In genomic region chr13:103977844-103978243, GRCm38 (mm10) we compare ENCODE assay signal across 12 mouse cellular contexts. TPM values are rescaled to one million over a fixed set of nuclear protein-coding genes. Genes with fewer than 3 reads are reported as not detected.
DNase-seq lines count a peak whose midpoint lies in the region; ATAC-seq and TF ChIP-seq lines count a peak whose summit lies in the region.
"Had no signal": no experiment of that assay in that cellular context is flagged by ENCODE, and none has a peak within 500 bp of the region (broad histone marks: within the 10 kb centered on the region; RNA-seq: fewer than 3 reads in every experiment).

No protein-coding gene starts in this region.

- no peak overlapping the region for H3ac ChIP-seq in myocyte (ENCODE audit: control insufficient read depth, insufficient read length)

- no peaks in the 10 kb centered on the region for H3K27me3 ChIP-seq in heart, embryonic 16.5 days (ENCODE audit: control insufficient read depth, insufficient read depth, low read length)
- H3K27me3 ChIP-seq in kidney, embryonic 14.5 days (ENCODE audit: control insufficient read depth, insufficient read depth, low read length), result no peaks in the 10 kb centered on the region
- H3K27me3 ChIP-seq in myocyte (ENCODE audit: control insufficient read depth, insufficient read depth, insufficient read length), result no peaks in the 10 kb centered on the region
- no peaks in the 10 kb centered on the region for H3K27me3 ChIP-seq in hindbrain, embryonic 12.5 days
- H3K27me3 ChIP-seq in midbrain, embryonic 11.5 days (ENCODE audit: control insufficient read depth, insufficient read depth, low read length), result no peaks in the 10 kb centered on the region
- H3K27me3 ChIP-seq: neural tube, embryonic 13.5 days had no signal

- H3K27ac ChIP-seq in heart, embryonic 16.5 days (ENCODE audit: low read length), result peak overlapping the region; percentile 85
- H3K27ac ChIP-seq in kidney, embryonic 14.5 days (ENCODE audit: low read depth, low read length), result 0 out of 2 replicates have a peak overlapping the region, but pooled peaks have one; percentile 56
- no peak overlapping the region for H3K27ac ChIP-seq in hindbrain, embryonic 12.5 days
- no peak overlapping the region for H3K27ac ChIP-seq in midbrain, embryonic 11.5 days (ENCODE audit: low read depth, low read length)
- H3K27ac ChIP-seq: liver, embryonic 14.5 days had no signal

- no peak for TF ChIP-seq POLR2A in myocyte (IDR thresholded peaks at IDR 0.05; ENCODE audit: insufficient read length, low read depth)

- no peak overlapping the region for H3K4me2 ChIP-seq in heart, embryonic 16.5 days (ENCODE audit: low read depth, low read length)
- H3K4me2 ChIP-seq in kidney, embryonic 14.5 days (replicated peaks; ENCODE audit: low read depth, low read length), result no peak overlapping the region
- peak overlapping the region; percentile 79 for H3K4me2 ChIP-seq in myocyte (ENCODE audit: low read depth)
- no peak overlapping the region for H3K4me2 ChIP-seq in hindbrain, embryonic 12.5 days (replicated peaks)
- no peak overlapping the region for H3K4me2 ChIP-seq in midbrain, embryonic 11.5 days
- H3K4me2 ChIP-seq: neural tube, embryonic 13.5 days had no signal

- peaks cover 4% of the 10 kb centered on the region for H3K9me3 ChIP-seq in heart, embryonic 16.5 days (replicated peaks; ENCODE audit: control insufficient read depth, low read length)
- H3K9me3 ChIP-seq in kidney, embryonic 14.5 days (ENCODE audit: control insufficient read depth, low read length), result peaks cover 3% of the 10 kb centered on the region; the same call in 1 of the 2 replicates
- peaks cover 2% of the 10 kb centered on the region for H3K9me3 ChIP-seq in hindbrain, embryonic 12.5 days (replicated peaks)
- H3K9me3 ChIP-seq in midbrain, embryonic 11.5 days (ENCODE audit: control insufficient read depth, low read length), result peaks cover 3% of the 10 kb centered on the region; the same call in 1 of the 2 replicates

- no peak for DNase-seq in heart, adult 9 months (ENCODE audit: low spot score in 2 of 2)
- peak; percentile 30 to 59 for DNase-seq in adrenal gland, postnatal 36 days
- DNase-seq in ovary, postnatal 10 days (ENCODE audit: low spot score), result no peak
- DNase-seq in midbrain, embryonic 11.5 days (ENCODE audit: low spot score, missing footprints), result no peak
- DNase-seq: cerebellum, adult 18-20 months had no signal

- 0 out of 2 replicates have a peak, but pooled peaks cover 2% of the 10 kb centered on the region for H3K36me3 ChIP-seq in heart, embryonic 16.5 days (ENCODE audit: control insufficient read depth, insufficient read depth)
- no peaks in the 10 kb centered on the region for H3K36me3 ChIP-seq in kidney, embryonic 14.5 days (ENCODE audit: control insufficient read depth, insufficient read depth, low read length)
- no peaks in the 10 kb centered on the region for H3K36me3 ChIP-seq in myocyte (ENCODE audit: control insufficient read depth, insufficient read depth)
- no peaks in the 10 kb centered on the region for H3K36me3 ChIP-seq in hindbrain, embryonic 12.5 days
- H3K36me3 ChIP-seq in midbrain, embryonic 11.5 days (ENCODE audit: control insufficient read depth, insufficient read depth, low read length), result no peaks in the 10 kb centered on the region
- H3K36me3 ChIP-seq: G1E; neural tube, embryonic 13.5 days had no signal

- ATAC-seq in heart, embryonic 16.5 days (replicated peaks; ENCODE audit: extremely low read depth, insufficient read depth, low FRiP score), result no peak
- no peak for ATAC-seq in kidney, embryonic 14.5 days (ENCODE audit: low FRiP score, low TSS enrichment)
- no peak for ATAC-seq in hindbrain, embryonic 12.5 days (ENCODE audit: low FRiP score)
- ATAC-seq in midbrain, embryonic 11.5 days (ENCODE audit: low FRiP score), result no peak

- H3K9ac ChIP-seq in heart, embryonic 16.5 days (ENCODE audit: low read length), result no peak overlapping the region
- H3K9ac ChIP-seq in kidney, embryonic 14.5 days (ENCODE audit: low read depth, low read length), result no peak overlapping the region
- H3K9ac ChIP-seq in hindbrain, embryonic 12.5 days, result no peak overlapping the region
- H3K9ac ChIP-seq in midbrain, embryonic 11.5 days (ENCODE audit: low read length), result no peak overlapping the region
- H3K9ac ChIP-seq: liver, embryonic 14.5 days; neural tube, embryonic 13.5 days had no signal

- peaks cover 19% of the 10 kb centered on the region for H3K4me1 ChIP-seq in heart, embryonic 16.5 days (ENCODE audit: control insufficient read depth, insufficient read depth, low read length)
- H3K4me1 ChIP-seq in kidney, embryonic 14.5 days (ENCODE audit: control insufficient read depth, insufficient read depth, low read length), result no peaks in the 10 kb centered on the region
- no peaks in the 10 kb centered on the region for H3K4me1 ChIP-seq in hindbrain, embryonic 12.5 days
- no peaks in the 10 kb centered on the region for H3K4me1 ChIP-seq in midbrain, embryonic 11.5 days (ENCODE audit: control insufficient read depth, insufficient read depth, low read length)
- H3K4me1 ChIP-seq: neural tube, embryonic 13.5 days had no signal

- no peak overlapping the region for H3K4me3 ChIP-seq in heart, embryonic 16.5 days (ENCODE audit: low read length)
- H3K4me3 ChIP-seq in kidney, embryonic 14.5 days (ENCODE audit: low read length), result no peak overlapping the region
- no peak overlapping the region for H3K4me3 ChIP-seq in myocyte
- no peak overlapping the region for H3K4me3 ChIP-seq in hindbrain, embryonic 12.5 days
- no peak overlapping the region for H3K4me3 ChIP-seq in midbrain, embryonic 11.5 days (ENCODE audit: low read depth, low read length)
- H3K4me3 ChIP-seq: neural tube, embryonic 13.5 days had no signal

- H3K79me2 ChIP-seq in myocyte (ENCODE audit: control insufficient read depth, insufficient read depth), result no peaks in the 10 kb centered on the region

- 52% methylated on average over 6 of the region's 6 CpGs for WGBS in heart, embryonic 16.5 days
- WGBS in kidney, embryonic 14.5 days, result 63% methylated on average over 6 of the region's 6 CpGs
- WGBS in hindbrain, embryonic 12.5 days, result 77% methylated on average over 6 of the region's 6 CpGs
- 77% methylated on average over 6 of the region's 6 CpGs for WGBS in midbrain, embryonic 11.5 days

TF ChIP-seq in myocyte, 11 proteins besides CTCF, POLR2A, EP300 and RAD21:
- no peak for TF ChIP-seq MYOD1 (IDR thresholded peaks at IDR 0.05; ENCODE audit: control insufficient read depth in 1 of 3, insufficient read length in 2 of 3, low read depth in 2 of 3)
- no peak for TF ChIP-seq CEBPB (IDR thresholded peaks at IDR 0.05; ENCODE audit: insufficient read depth, poor library complexity, severe bottlenecking)
- no peak for TF ChIP-seq POLR2AphosphoS2 (IDR thresholded peaks at IDR 0.05; ENCODE audit: insufficient read length, low read depth)
- TF ChIP-seq USF1 (IDR thresholded peaks at IDR 0.05; ENCODE audit: low read depth), result no peak
- no peak for TF ChIP-seq TCF3 (IDR thresholded peaks at IDR 0.05; ENCODE audit: insufficient read length, low read depth)
- no peak for TF ChIP-seq E2F4 (IDR thresholded peaks at IDR 0.05; ENCODE audit: insufficient read depth)
- TF ChIP-seq MYOG (IDR thresholded peaks at IDR 0.05; ENCODE audit: control insufficient read depth in 1 of 3, insufficient read depth in 1 of 3, insufficient read length in 2 of 3, low read depth in 2 of 3), result no peak
- no peak for TF ChIP-seq SRF (IDR thresholded peaks at IDR 0.05; ENCODE audit: control insufficient read depth, insufficient read length, low read depth)

RNA-seq across cellular contexts. Expression of gene Erbin, which starts 57.5 kb away (rescaled TPM):
- 10.2 TPM in 2 replicates for polyA plus RNA-seq in heart, embryonic 16.5 days (2015; fragmentation: Nextera tagmentation; extraction: Ambion mirVana)
- total RNA-seq in adrenal gland, postnatal 36 days (2021), result 100 to 1,000 TPM in 1 of 2 experiments, 10 to 100 TPM in 1; 98.0 to 105 TPM
- 28.9 and 39.5 TPM in 2 replicates for polyA plus RNA-seq in kidney, embryonic 14.5 days (2014; fragmentation: Nextera tagmentation; extraction: Ambion mirVana)
- 8.4 TPM for polyA plus RNA-seq in myocyte (2012; fragmentation: generic; extraction: Trizol)
- polyA plus RNA-seq in hindbrain, embryonic 12.5 days (2016; fragmentation: Nextera tagmentation; extraction: Ambion mirVana), result 23.6 and 23.7 TPM in 2 replicates
- 27.6 and 28.5 TPM in 2 replicates for polyA plus RNA-seq in midbrain, embryonic 11.5 days (2014; fragmentation: Nextera tagmentation; extraction: Ambion mirVana)

Comparison
In these comparisons a context has a peak if more than half of its experiments do, and no peak if none do; other contexts are left out.
1. H3K27ac ChIP-seq: peak in heart, embryonic 16.5 days (single experiment) and kidney, embryonic 14.5 days (single experiment); none in hindbrain, embryonic 12.5 days (single experiment) and midbrain, embryonic 11.5 days (single experiment).
2. DNase-seq: peak in adrenal gland, postnatal 36 days (2 of 2); none in heart, adult 9 months (0 of 2), ovary, postnatal 10 days (single experiment) and midbrain, embryonic 11.5 days (single experiment).